Mouse (Mus musculus) adrenal gland, adult 18-20 months (tissue): ENCODE data around the gene Syn3. TPM values are rescaled to one million over a fixed set of nuclear protein-coding genes. Genes with fewer than 3 reads are reported as not detected.
"Not testable (repeated sequence)": the region's sequence is repeated elsewhere in the genome, so short reads cannot be mapped to it uniquely, and the experiment has no call there.

Source experiments
- DNase-seq, 2 experiments: peaks; one replicate each; pipeline ENCODE4 v3.0.0; 2021 to 2022; ENCODE audit warnings: low spot score in 2 of 2
- long read RNA-seq, 2 experiments: library from polyadenylated mRNA; stranded (forward); transcript quantifications; one replicate each; pipeline ENCODE4 v2.0.0; 2021
- total RNA-seq, 2 experiments: library from RNA; stranded (reverse); gene quantifications; 1 replicate in 1 of 2; 2 replicates in 1 of 2; pipeline ENCODE4 v1.2.3; 2021

Gene Syn3
- 1 to 10 TPM; 1.6 to 1.9 TPM for total RNA-seq
- long read RNA-seq, experiment 1, partial matches to known transcripts: 0 of 2 reads
- long read RNA-seq, experiment 1, other reads (novel, unspliced or antisense): 2 of 2 reads
- long read RNA-seq, experiment 2, partial matches to known transcripts: 0 of 9 reads
- long read RNA-seq, experiment 2, other reads (novel, unspliced or antisense): 9 of 9 reads

- DNase-seq: peak; percentile 74 to 77
Measured at GRCm38 (mm10) chr10:86498673-86499391, at the start of gene Syn3. Syn3 (minus strand) TSS chr10:86498896.

GRCm38 (mm10) chr10:86526357-86526874 lies 27.7 kb upstream of the Syn3 start:
- not testable (repeated sequence) for DNase-seq

GRCm38 (mm10) chr10:86513801-86514200 lies 15.1 kb upstream of the Syn3 start:
- no peak for DNase-seq

GRCm38 (mm10) chr10:86510941-86511340 lies 12.2 kb upstream of the Syn3 start:
- no peak for DNase-seq

GRCm38 (mm10) chr10:86502063-86502462 lies 3.4 kb upstream of the Syn3 start:
- DNase-seq: no peak

GRCm38 (mm10) chr10:86498051-86498672 lies 534 bp downstream of the Syn3 start:
- DNase-seq: peak in 1 of 2 experiments; percentile 27

GRCm38 (mm10) chr10:86495851-86496250 lies 2.8 kb downstream of the Syn3 start:
- no peak for DNase-seq

GRCm38 (mm10) chr10:86493140-86493539 lies 5.6 kb downstream of the Syn3 start:
- no peak for DNase-seq

GRCm38 (mm10) chr10:86492089-86492907 lies 6.4 kb downstream of the Syn3 start:
- DNase-seq: no peak

GRCm38 (mm10) chr10:86491316-86492088 lies 7.2 kb downstream of the Syn3 start:
- no peak for DNase-seq

GRCm38 (mm10) chr10:86488544-86488943 lies 10.2 kb downstream of the Syn3 start:
- no peak for DNase-seq

GRCm38 (mm10) chr10:86485971-86486370 lies 12.7 kb downstream of the Syn3 start:
- no peak for DNase-seq

GRCm38 (mm10) chr10:86483968-86484367 lies 14.7 kb downstream of the Syn3 start:
- DNase-seq: peak; percentile 31 to 48

GRCm38 (mm10) chr10:86482496-86482895 lies 16.2 kb downstream of the Syn3 start:
- no peak for DNase-seq

- no peak for DNase-seq
Measured at GRCm38 (mm10) chr10:86480711-86481110, 18.0 kb downstream of the Syn3 start.

- no peak for DNase-seq
Measured at GRCm38 (mm10) chr10:86479718-86480121, 19.0 kb downstream of the Syn3 start.

GRCm38 (mm10) chr10:86476720-86477119 lies 22.0 kb downstream of the Syn3 start:
- DNase-seq: no peak

- DNase-seq: no peak
Measured at GRCm38 (mm10) chr10:86475270-86475669, 23.4 kb downstream of the Syn3 start.

GRCm38 (mm10) chr10:86474176-86475154 lies 24.2 kb downstream of the Syn3 start:
- DNase-seq: no peak
